Mouse (Mus musculus): ENCODE results near the gene Abi1.

DNA sequence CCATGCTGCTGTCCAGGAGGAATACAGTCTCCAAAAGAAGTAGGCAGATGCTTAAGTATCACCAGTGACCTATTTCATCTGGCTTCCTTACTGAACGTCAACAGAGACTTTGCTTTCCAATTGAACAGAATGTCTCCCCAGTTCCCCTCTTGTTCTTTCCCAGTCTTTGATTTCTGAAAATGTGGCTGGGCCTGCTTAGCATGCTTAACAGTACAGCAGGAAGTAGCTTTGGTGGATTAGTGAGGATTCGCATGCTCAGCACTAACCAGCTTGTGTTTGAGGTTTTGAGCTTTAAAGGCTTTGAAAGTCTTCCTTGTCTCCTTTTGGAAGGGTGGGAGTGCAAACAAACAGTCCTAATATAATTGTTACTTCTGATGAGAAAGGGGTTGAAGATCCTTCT is 111.8 kb downstream of the Abi1 start:
- TF ChIP-seq POLR2A (IDR thresholded peaks at IDR 0.05; ENCODE audit: borderline replicate concordance, control insufficient read depth, low read depth, low read length) (no peak), CTCF (IDR thresholded peaks at IDR 0.05; ENCODE audit: control insufficient read depth, insufficient read depth, low read length) (no peak)
